Mouse (Mus musculus) limb, embryonic 14.5 days (tissue): ENCODE data around the gene Acat3. TPM values are rescaled to one million over a fixed set of nuclear protein-coding genes. Genes with fewer than 3 reads are reported as not detected.
A peak's percentile ranks its signal among the peaks of the same experiment; 100 is the strongest.

Experiments used
- ATAC-seq: fragments of 200-750 bp; cut with Nextera tagmentation; 2 replicates; pipeline ENCODE4 v1.8.0; 2017; ENCODE audit warnings: low read depth, moderate number of reproducible peaks, moderate TSS enrichment; ENCODE audit not compliant: low FRiP score
- DNase-seq: peaks from one replicate; pipeline ENCODE4 v3.0.0-alpha.2; 2015; ENCODE audit warnings: low spot score
- H3K27ac ChIP-seq: fragments of 300-500 bp; sonication (generic); replicated peaks from 2 replicates; pipeline ENCODE4 v1.5.1; 2014; ENCODE audit warnings: low read depth, mild to moderate bottlenecking, low read length, moderate library complexity, mixed read lengths
- H3K27me3 ChIP-seq: fragments of 300-500 bp; sonication (generic); 2 replicates; pipeline ENCODE4 v1.6.1; 2014; ENCODE audit warnings: low read length, mixed read lengths; ENCODE audit not compliant: control insufficient read depth, insufficient read depth
- H3K36me3 ChIP-seq: fragments of 300-500 bp; sonication (generic); 2 replicates; pipeline ENCODE4 v1.6.1; 2014; ENCODE audit warnings: mild to moderate bottlenecking, low read length, moderate library complexity, mixed read lengths; ENCODE audit not compliant: control insufficient read depth, insufficient read depth
- H3K4me1 ChIP-seq: fragments of 300-500 bp; sonication (generic); 2 replicates; pipeline ENCODE4 v1.6.1; 2014; ENCODE audit warnings: antibody characterized with exemption, low read length, mixed read lengths; ENCODE audit not compliant: control insufficient read depth, insufficient read depth
- H3K4me2 ChIP-seq: fragments of 300-500 bp; sonication (generic); replicated peaks from 2 replicates; pipeline ENCODE4 v1.6.1; 2014; ENCODE audit warnings: low read depth, mild to moderate bottlenecking, low read length, moderate library complexity; ENCODE audit not compliant: severe bottlenecking
- H3K4me3 ChIP-seq: fragments of 300-500 bp; sonication (generic); replicated peaks from 2 replicates; pipeline ENCODE4 v1.5.1; 2014; ENCODE audit warnings: low read length
- H3K9ac ChIP-seq: fragments of 300-500 bp; sonication (generic); 2 replicates; pipeline ENCODE4 v1.6.1; 2014; ENCODE audit warnings: mild to moderate bottlenecking, low read depth, low read length, moderate library complexity; ENCODE audit not compliant: severe bottlenecking
- H3K9me3 ChIP-seq: fragments of 300-500 bp; sonication (generic); 2 replicates; pipeline ENCODE4 v1.6.1; 2016; ENCODE audit warnings: low read length; ENCODE audit not compliant: control insufficient read depth
- POLR2A ChIP-seq: fragments of 200-500 bp; IDR thresholded peaks from 2 replicates; pipeline ENCODE4 v1.8.0; 2012; ENCODE audit warnings: inconsistent platforms, mild to moderate bottlenecking, moderate library complexity, borderline replicate concordance; ENCODE audit not compliant: insufficient read depth, insufficient read length; ENCODE audit errors: extremely low read depth
- whole genome bisulfite sequencing: fragments of 180-500 bp; shearing (Covaris S2); extraction: QIAGEN DNeasy Blood & Tissue Kit; methylation state at CpG from one replicate; pipeline ENCODE4 v1.1.7; 2014; 5-methylcytosine and 5-hydroxymethylcytosine counted together
- polyA plus RNA-seq, 2 experiments: library from polyadenylated mRNA; depleted of rRNA in 1 of 2; stranded (reverse) in 1 of 2; unstranded in 1 of 2; fragments of >200 nt; fragmentation: Nextera tagmentation in 1 of 2; extraction: Ambion mirVana in 1 of 2; gene quantifications; 2 replicates each; pipeline versions ENCODE4 v1.2.1 to v1.2.3; 2012 to 2014

Acat3 gene
- polyA plus RNA-seq, 2 experiments, result 0.33 to 0.47 TPM

DNA sequence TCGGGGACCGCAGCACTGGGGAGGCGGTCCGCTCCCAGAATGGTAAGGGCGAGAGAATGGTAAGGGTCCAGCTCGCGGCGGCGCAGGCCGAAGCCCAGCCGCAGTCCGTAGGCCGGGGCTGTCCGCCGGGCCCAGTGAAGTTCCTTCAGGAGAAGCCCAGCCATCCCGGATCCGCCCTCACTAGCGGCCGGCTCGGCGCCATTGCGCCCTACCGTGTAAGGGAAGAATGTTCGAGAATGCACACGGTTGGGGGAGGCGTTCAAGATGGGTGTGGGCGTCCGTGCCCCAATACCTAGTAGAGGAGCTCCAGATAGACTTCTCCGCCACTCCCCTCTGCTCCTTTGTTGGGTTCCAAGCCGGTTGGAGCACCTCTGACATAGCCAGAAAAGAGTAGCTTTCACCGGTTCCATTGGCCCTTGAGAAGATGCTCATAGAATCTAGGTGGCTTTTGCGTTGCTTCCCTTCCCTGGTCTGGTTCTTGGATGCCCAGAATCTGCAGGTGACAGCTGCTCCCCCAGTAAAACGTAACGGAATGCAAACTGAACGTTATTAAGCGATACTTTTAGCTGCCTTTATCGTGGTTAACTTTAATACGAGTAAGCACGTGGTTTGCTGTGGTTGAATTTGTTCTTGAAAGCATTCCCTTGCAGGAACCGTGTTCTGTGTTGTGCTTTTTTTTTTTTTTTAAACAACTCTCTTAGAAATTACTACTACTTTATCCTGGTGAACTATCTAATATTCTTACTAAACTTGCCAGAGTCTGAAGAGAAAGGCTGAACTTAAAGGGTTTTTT is 23.6 kb downstream of the Acat3 start:
- Histone ChIP-seq H3K27ac (peak overlapping the region; percentile 93), H3K36me3 (peaks cover 61% of the 10 kb centered on the region), H3K9me3 (no peaks in the 10 kb centered on the region), H3K27me3 (no peaks in the 10 kb centered on the region), H3K9ac (peak overlapping the region; percentile 99), H3K4me3 (peak overlapping the region; percentile 94), H3K4me2 (peak overlapping the region; percentile 84), H3K4me1 (peaks cover 9% of the 10 kb centered on the region; the same call in 1 of the 2 replicates)
- peak; percentile 19 for ATAC-seq
- under 1% methylated on average over 39 of the region's 40 CpGs for WGBS
- peak; percentile 36 for DNase-seq
- TF ChIP-seq POLR2A, result no peak

GRCm38 (mm10) chr17:12915881-12916583 is 24.4 kb downstream of the Acat3 start, which contains the start of gene Mrpl18:
Mrpl18 (minus strand) TSS chr17:12916345.
- Histone ChIP-seq H3K4me2 (peak within 1 kb of the TSS; percentile 84), H3K9me3 (no peaks in the 10 kb centered on the region), H3K27ac (peak within 1 kb of the TSS; percentile 93), H3K9ac (peak within 1 kb of the TSS; percentile 99), H3K4me1 (peaks cover 9% of the 10 kb centered on the region; the same call in 1 of the 2 replicates), H3K36me3 (peaks cover 62% of the 10 kb centered on the region), H3K27me3 (no peaks in the 10 kb centered on the region), H3K4me3 (peak within 1 kb of the TSS; percentile 94)
- ATAC-seq (peak; percentile 99), DNase-seq (peak; percentile 100)
- WGBS, result under 1% methylated on average over 46 of the region's 56 CpGs
- TF ChIP-seq POLR2A, result peak; percentile 90; the same call in 1 of the 2 replicates

DNA sequence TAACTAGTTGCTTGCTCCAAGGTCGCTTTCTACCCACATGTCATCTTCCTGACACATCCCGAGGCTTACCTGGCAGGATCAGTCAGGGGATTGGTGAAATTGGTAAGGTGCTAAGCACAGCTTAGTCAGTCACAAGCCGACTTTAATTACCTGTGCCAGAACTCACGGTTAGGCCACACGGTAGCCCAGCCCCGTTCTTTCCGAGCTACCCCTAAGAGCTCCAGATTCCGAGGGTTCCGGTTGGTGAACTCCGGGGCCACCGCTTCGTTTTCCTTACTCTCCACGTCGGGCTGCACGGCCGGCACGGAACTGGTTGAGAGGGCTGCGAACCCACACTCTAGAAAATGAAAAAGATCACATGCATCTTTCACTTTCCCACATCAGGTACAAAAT is 24.9 kb downstream of the Acat3 start, which contains the start of gene Tcp1:
Gene Tcp1, plus strand, starts transcription at position 214 of the 393 bp plus-strand sequence.
- DNase-seq (no peak), ATAC-seq (no peak)

GRCm38 (mm10) chr17:12910391-12910790 is 30.0 kb downstream of the Acat3 start:
- H3K4me2 ChIP-seq, result no peak overlapping the region
- H3K4me3 ChIP-seq, result no peak overlapping the region
- H3K36me3 ChIP-seq, result peaks cover 45% of the 10 kb centered on the region
- DNase-seq (no peak), ATAC-seq (no peak)
- no peaks in the 10 kb centered on the region for H3K27me3 ChIP-seq
- H3K9me3 ChIP-seq, result no peaks in the 10 kb centered on the region
- peaks cover 3% of the 10 kb centered on the region; the same call in 1 of the 2 replicates for H3K4me1 ChIP-seq
- 89% methylated on average over 8 of the region's 8 CpGs for WGBS
- H3K9ac ChIP-seq, result no peak overlapping the region
- TF ChIP-seq POLR2A, result no peak
- no peak overlapping the region for H3K27ac ChIP-seq

More for the DNA sequence above, 24.9 kb downstream of the Acat3 start, which contains the start of gene Tcp1:
- WGBS, result under 1% methylated on average over 18 of the region's 18 CpGs
- Histone ChIP-seq H3K4me1 (peaks cover 9% of the 10 kb centered on the region; the same call in 1 of the 2 replicates), H3K9ac (peak within 1 kb of the TSS; percentile 99), H3K27me3 (no peaks in the 10 kb centered on the region), H3K36me3 (peaks cover 61% of the 10 kb centered on the region), H3K9me3 (no peaks in the 10 kb centered on the region), H3K4me3 (peak within 1 kb of the TSS; percentile 94), H3K27ac (peak within 1 kb of the TSS; percentile 93), H3K4me2 (peak within 1 kb of the TSS; percentile 84)
- no peak for TF ChIP-seq POLR2A
